ENCODE assay signal across 21 mouse cellular contexts in genomic region chr13:103817935-103818334, GRCm38 (mm10). TPM values are rescaled to one million over a fixed set of nuclear protein-coding genes. Genes with fewer than 3 reads are reported as not detected.
DNase-seq lines count a peak whose midpoint lies in the region; TF ChIP-seq lines count a peak whose summit lies in the region.
"Had no signal": no experiment of that assay in that cellular context is flagged by ENCODE, and none has a peak within 500 bp of the region (broad histone marks: within the 10 kb centered on the region; RNA-seq: fewer than 3 reads in every experiment).

No protein-coding gene starts in this region.

- peak; percentile 87 for DNase-seq in A20 (ENCODE audit: low read depth, low spot score)
- DNase-seq in CH12.LX (ENCODE audit: extremely low read depth): peak; percentile 82
- peak; percentile 27 for DNase-seq in splenic B cell, adult 2 months (ENCODE audit: low read depth, low spot score)
- no peak for DNase-seq in urinary bladder, postnatal 4 days (ENCODE audit: low spot score in 2 of 2)
- DNase-seq in adipocyte (ENCODE audit: low spot score): no peak
- DNase-seq in right cerebral cortex, postnatal 25 days: no peak
- DNase-seq: adrenal gland, adult 2 months; adrenal gland, adult 8-10 months; adrenal gland, postnatal 10 days; adrenal gland, postnatal 14 days; adrenal gland, postnatal 25 days; adrenal gland, postnatal 36 days; B cell, adult 2 months; cerebellum, adult 11 months; cerebellum, adult 11-12 months; cerebellum, adult 18-20 months; cerebellum, adult 2 months; cerebellum, adult 8-10 months; cerebellum, adult 9-10 months had no signal

- in situ Hi-C loops in CH12.LX (cut with MboI; ENCODE audit: low pct_ligation_motif_present, low pct_unique_long_range_greater_than_20kb, low sequenced_read_pairs): no loop called here

- H3K27me3 ChIP-seq in CH12.LX (replicated peaks): no peaks in the 10 kb centered on the region
- H3K27me3 ChIP-seq in splenic B cell, adult 2 months (ENCODE audit: control insufficient read depth, insufficient read depth, low read length, poor library complexity, severe bottlenecking): no peaks in the 10 kb centered on the region
- H3K27me3 ChIP-seq: Patski had no signal

- no peak for TF ChIP-seq RAD21 in CH12.LX (IDR thresholded peaks at IDR 0.05; ENCODE audit: low read depth, low read length)

- H3K9ac ChIP-seq in CH12.LX (ENCODE audit: insufficient read depth, low read depth): no peak overlapping the region

- H3K4me1 ChIP-seq in CH12.LX (ENCODE audit: control insufficient read depth in 1 of 2, insufficient read depth in 2 of 2): peaks cover 8 to 43% of the 10 kb centered on the region in 2 experiments

- peak overlapping the region; percentile 61 for H3K27ac ChIP-seq in CH12.LX (ENCODE audit: insufficient read depth, low read depth)

- dilution Hi-C loops in CH12.LX (cut with MboI; ENCODE audit: extremely low pct_ligation_motif_present, extremely low pct_unique_long_range_greater_than_20kb, low sequenced_read_pairs): no loop called here

- H3K4me3 ChIP-seq in CH12.LX (replicated peaks in 1 of 3; ENCODE audit: low read depth in 2 of 3, low read length in 2 of 3, poor library complexity in 1 of 3): no peak overlapping the region

- peak; percentile 36 for TF ChIP-seq POLR2A in CH12.LX (IDR thresholded peaks at IDR 0.05; ENCODE audit: low read depth, low read length)

- peaks cover 10 to 15% of the 10 kb centered on the region in 2 experiments for H3K36me3 ChIP-seq in CH12.LX (replicated peaks in 1 of 2; ENCODE audit: control insufficient read depth in 1 of 2, insufficient read depth in 1 of 2, low read length in 1 of 2)
- H3K36me3 ChIP-seq in splenic B cell, adult 2 months (ENCODE audit: control insufficient read depth, insufficient read depth, low read length, poor library complexity, severe bottlenecking): 0 out of 2 replicates have a peak, but pooled peaks cover 2% of the 10 kb centered on the region

- TF ChIP-seq CTCF in CH12.LX (conservative IDR thresholded peaks at IDR 0.05 in 1 of 2, IDR thresholded peaks at IDR 0.05 in 1 of 2; ENCODE audit: low read depth in 2 of 2, low read length in 2 of 2): no peak

- peak; percentile 83 for TF ChIP-seq EP300 in CH12.LX (IDR thresholded peaks at IDR 0.05; ENCODE audit: low read length)

- H3K9me3 ChIP-seq in CH12.LX (replicated peaks; ENCODE audit: low read length): no peaks in the 10 kb centered on the region
- H3K9me3 ChIP-seq: G1E had no signal

- no peaks in the 10 kb centered on the region for H3K79me2 ChIP-seq in CH12.LX (replicated peaks; ENCODE audit: control insufficient read depth, extremely low read depth, insufficient read depth, poor library complexity, severe bottlenecking)

- H3K4me2 ChIP-seq in CH12.LX (ENCODE audit: insufficient read depth, low read depth, poor library complexity, severe bottlenecking): peak overlapping the region; percentile 52; the same call in 1 of the 2 replicates

TF ChIP-seq in CH12.LX, 34 proteins besides CTCF, POLR2A, EP300 and RAD21:
- TF ChIP-seq USF2 (conservative IDR thresholded peaks at IDR 0.05; ENCODE audit: low read depth, low read length): no peak
- TF ChIP-seq MAX (IDR thresholded peaks at IDR 0.05; ENCODE audit: low read length): no peak
- TF ChIP-seq TBP (conservative IDR thresholded peaks at IDR 0.05; ENCODE audit: low read depth, low read length): no peak; the same call in 1 of the 2 replicates
- TF ChIP-seq ZKSCAN1 (IDR thresholded peaks at IDR 0.05; ENCODE audit: borderline replicate concordance, low read depth, low read length): no peak
- no peak for TF ChIP-seq CHD2 (IDR thresholded peaks at IDR 0.05; ENCODE audit: low read length)
- no peak for TF ChIP-seq PAX5 (IDR thresholded peaks at IDR 0.05; ENCODE audit: low read length)
- TF ChIP-seq ETS1 (conservative IDR thresholded peaks at IDR 0.05; ENCODE audit: low read depth, low read length): peak; percentile 64
- TF ChIP-seq ZC3H11A (IDR thresholded peaks at IDR 0.05; ENCODE audit: low read depth, low read length): no peak
- no peak for TF ChIP-seq GABPA (IDR thresholded peaks at IDR 0.05; ENCODE audit: insufficient replicate concordance, low read depth, low read length)
- peak; percentile 41; the same call in 1 of the 2 replicates for TF ChIP-seq ELF1 (IDR thresholded peaks at IDR 0.05; ENCODE audit: low read depth, low read length)
- TF ChIP-seq ZNF384 (IDR thresholded peaks at IDR 0.05; ENCODE audit: low read depth, low read length): no peak
- TF ChIP-seq HCFC1 (IDR thresholded peaks at IDR 0.05; ENCODE audit: low read depth, low read length): no peak
- TF ChIP-seq TCF12 (IDR thresholded peaks at IDR 0.05; ENCODE audit: low read depth, low read length): peak; percentile 95
- 0 out of 2 replicates have a peak, but pooled peaks have one; percentile 22 for TF ChIP-seq MYC (IDR thresholded peaks at IDR 0.05; ENCODE audit: low read depth, low read length)
- no peak; the same call in 1 of the 2 replicates for TF ChIP-seq MXI1 (IDR thresholded peaks at IDR 0.05; ENCODE audit: low read depth, low read length)
- TF ChIP-seq SIN3A (IDR thresholded peaks at IDR 0.05; ENCODE audit: low read length): peak; percentile 59; the same call in 1 of the 2 replicates
- TF ChIP-seq E2F4 (IDR thresholded peaks at IDR 0.05; ENCODE audit: insufficient replicate concordance, low read depth, low read length): no peak
- no peak for TF ChIP-seq JUN (IDR thresholded peaks at IDR 0.05; ENCODE audit: insufficient read depth, low read depth, low read length)
- TF ChIP-seq JUND (conservative IDR thresholded peaks at IDR 0.05; ENCODE audit: low read depth, low read length): no peak
- no peak for TF ChIP-seq POLR2AphosphoS2 (IDR thresholded peaks at IDR 0.05; ENCODE audit: low read depth, low read length)
- TF ChIP-seq USF1 (IDR thresholded peaks at IDR 0.05; ENCODE audit: low read depth, low read length): no peak
- no peak for TF ChIP-seq UBTF (IDR thresholded peaks at IDR 0.05; ENCODE audit: low read depth, low read length)
- TF ChIP-seq NELFE (IDR thresholded peaks at IDR 0.05; ENCODE audit: low read depth, low read length): no peak
- peak; percentile 49; the same call in 1 of the 2 replicates for TF ChIP-seq MEF2A (IDR thresholded peaks at IDR 0.05; ENCODE audit: borderline replicate concordance, low read depth, low read length)
- no peak for TF ChIP-seq KAT2A (IDR thresholded peaks at IDR 0.05; ENCODE audit: insufficient replicate concordance, low read length)
- no peak; the same call in 1 of the 2 replicates for TF ChIP-seq MAZ (IDR thresholded peaks at IDR 0.05; ENCODE audit: low read depth, low read length)
- TF ChIP-seq IRF4 (IDR thresholded peaks at IDR 0.05; ENCODE audit: low read depth, low read length): peak; percentile 47; the same call in 1 of the 2 replicates
- TF ChIP-seq SMC3 (IDR thresholded peaks at IDR 0.05; ENCODE audit: low read depth, low read length): no peak
- peak; percentile 76 for TF ChIP-seq BHLHE40 (IDR thresholded peaks at IDR 0.05; ENCODE audit: low read depth, low read length)
- TF ChIP-seq ZMIZ1 (IDR thresholded peaks at IDR 0.05; ENCODE audit: low read depth, low read length): no peak
- no peak for TF ChIP-seq MAFK (IDR thresholded peaks at IDR 0.05; ENCODE audit: insufficient replicate concordance, low read length)
- 0 out of 2 replicates have a peak, but pooled peaks have one; percentile 54 for TF ChIP-seq CHD1 (IDR thresholded peaks at IDR 0.05; ENCODE audit: low read depth, low read length)
- no peak for TF ChIP-seq RCOR1 (conservative IDR thresholded peaks at IDR 0.05; ENCODE audit: low read depth, low read length)
- TF ChIP-seq NRF1 (IDR thresholded peaks at IDR 0.05; ENCODE audit: low read depth, low read length): no peak
TF ChIP-seq in CH12.LX: peak in this region for 9.

RNA-seq across cellular contexts. Expression of gene Srek1, which starts 43.5 kb away (rescaled TPM):
- total RNA-seq in CH12.LX (2012; rRNA removed) (45.6 and 46.9 TPM in 2 replicates), CH12.LX (2014; rRNA removed) (38.9 and 48.4 TPM in 2 replicates)
- polyA plus RNA-seq in CH12.LX (2012; ENCODE audit: insufficient read length, low read depth): 93.3 and 105 TPM in 2 replicates

Comparison
In these comparisons a context has a peak if more than half of its experiments do, and no peak if none do; other contexts are left out.
1. DNase-seq: peak in A20 (single experiment), CH12.LX (single experiment) and splenic B cell, adult 2 months (single experiment); none in urinary bladder, postnatal 4 days (0 of 2), adipocyte (single experiment) and right cerebral cortex, postnatal 25 days (single experiment).